Mouse (Mus musculus) liver, embryonic 16.5 days (tissue): Measurements from ENCODE around the gene Ugt1a1. TPM values are rescaled to one million over a fixed set of nuclear protein-coding genes. Genes with fewer than 3 reads are reported as not detected.
A peak's percentile ranks its signal among the peaks of the same experiment; 100 is the strongest.

Source experiments
- ATAC-seq: fragments of 200-750 bp; cut with Nextera tagmentation; 2 replicates; pipeline ENCODE4 v1.8.0; 2017; ENCODE audit warnings: low read depth, mild to moderate bottlenecking, moderate number of reproducible peaks, moderate library complexity
- H3K27ac ChIP-seq: fragments of 300-500 bp; sonication (generic); 2 replicates; pipeline ENCODE4 v1.5.1; 2014; ENCODE audit warnings: mild to moderate bottlenecking, low read length
- H3K27me3 ChIP-seq: fragments of 300-500 bp; sonication (generic); 2 replicates; pipeline ENCODE4 v1.6.1; 2014; ENCODE audit warnings: low read depth, low read length, mixed read lengths; ENCODE audit not compliant: control insufficient read depth, insufficient read depth
- H3K36me3 ChIP-seq: fragments of 300-500 bp; sonication (generic); 2 replicates; pipeline ENCODE4 v1.6.1; 2014; ENCODE audit warnings: mild to moderate bottlenecking; ENCODE audit not compliant: control insufficient read depth, insufficient read depth
- H3K4me1 ChIP-seq: fragments of 300-500 bp; sonication (generic); 2 replicates; pipeline ENCODE4 v1.6.1; 2014; ENCODE audit warnings: low read depth, low read length, mixed read lengths; ENCODE audit not compliant: control insufficient read depth
- H3K4me2 ChIP-seq: fragments of 300-500 bp; sonication (generic); 2 replicates; pipeline ENCODE4 v1.6.1; 2014; ENCODE audit warnings: low read depth, low read length, mixed read lengths
- H3K4me3 ChIP-seq: fragments of 300-500 bp; sonication (generic); 2 replicates; pipeline ENCODE4 v1.5.1; 2014; ENCODE audit warnings: low read depth, mild to moderate bottlenecking, low read length
- H3K9ac ChIP-seq: fragments of 300-500 bp; sonication (generic); 2 replicates; pipeline ENCODE4 v1.6.1; 2014; ENCODE audit warnings: low read depth, low read length
- H3K9me3 ChIP-seq: fragments of 300-500 bp; sonication (generic); replicated peaks from 2 replicates; pipeline ENCODE4 v1.6.1; 2016; ENCODE audit warnings: low read length; ENCODE audit not compliant: control insufficient read depth
- WGBS: fragments of 180-500 bp; shearing (Covaris S2); extraction: QIAGEN DNeasy Blood & Tissue Kit; methylation state at CpG from one replicate; pipeline ENCODE4 v1.1.7; 2014; ENCODE audit not compliant: insufficient replicate concordance; 5-methylcytosine and 5-hydroxymethylcytosine counted together
- polyA plus RNA-seq: library from polyadenylated mRNA; unstranded; fragments of >200 nt; fragmentation: Nextera tagmentation; extraction: Ambion mirVana; gene quantifications from 2 replicates; pipeline ENCODE4 v1.2.1, GENCODE M21; 2015

Gene Ugt1a1
- polyA plus RNA-seq, 1 experiment from 2014 or later: 0.21 TPM

DNA sequence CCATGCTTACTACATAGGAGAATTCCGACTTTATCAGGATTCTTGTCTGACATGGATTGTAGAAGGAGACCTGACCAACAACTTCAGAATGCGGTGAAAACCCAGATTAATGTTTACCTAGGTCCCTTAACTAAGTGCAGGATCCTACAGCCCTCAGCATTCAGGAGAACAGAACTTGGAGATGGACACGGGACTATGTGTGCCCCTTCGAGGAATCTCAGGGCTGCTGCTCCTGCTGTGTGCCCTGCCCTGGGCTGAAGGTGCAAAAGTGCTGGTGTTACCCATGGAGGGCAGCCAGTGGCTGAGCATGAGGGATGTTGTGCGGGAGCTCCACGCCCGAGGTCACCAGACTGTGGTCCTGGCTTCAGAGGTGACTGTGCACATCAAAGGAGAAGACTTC, 11.3 kb upstream of the Ugt1a1 start, which contains the start of gene Ugt1a2:
Ugt1a2 (plus strand) TSS at position 146 of the 400 bp plus-strand sequence.
- no peak for ATAC-seq
- H3K27me3 ChIP-seq: no peaks in the 10 kb centered on the region
- H3K9me3 ChIP-seq: no peaks in the 10 kb centered on the region
- H3K4me3 ChIP-seq: no peak within 1 kb of the TSS
- H3K36me3 ChIP-seq: no peaks in the 10 kb centered on the region
- no peak within 1 kb of the TSS for H3K4me2 ChIP-seq
- WGBS: 60% methylated on average over 7 of the region's 7 CpGs
- no peak within 1 kb of the TSS for H3K27ac ChIP-seq
- H3K9ac ChIP-seq: no peak within 1 kb of the TSS
- H3K4me1 ChIP-seq: no peaks in the 10 kb centered on the region; the same call in 1 of the 2 replicates

DNA sequence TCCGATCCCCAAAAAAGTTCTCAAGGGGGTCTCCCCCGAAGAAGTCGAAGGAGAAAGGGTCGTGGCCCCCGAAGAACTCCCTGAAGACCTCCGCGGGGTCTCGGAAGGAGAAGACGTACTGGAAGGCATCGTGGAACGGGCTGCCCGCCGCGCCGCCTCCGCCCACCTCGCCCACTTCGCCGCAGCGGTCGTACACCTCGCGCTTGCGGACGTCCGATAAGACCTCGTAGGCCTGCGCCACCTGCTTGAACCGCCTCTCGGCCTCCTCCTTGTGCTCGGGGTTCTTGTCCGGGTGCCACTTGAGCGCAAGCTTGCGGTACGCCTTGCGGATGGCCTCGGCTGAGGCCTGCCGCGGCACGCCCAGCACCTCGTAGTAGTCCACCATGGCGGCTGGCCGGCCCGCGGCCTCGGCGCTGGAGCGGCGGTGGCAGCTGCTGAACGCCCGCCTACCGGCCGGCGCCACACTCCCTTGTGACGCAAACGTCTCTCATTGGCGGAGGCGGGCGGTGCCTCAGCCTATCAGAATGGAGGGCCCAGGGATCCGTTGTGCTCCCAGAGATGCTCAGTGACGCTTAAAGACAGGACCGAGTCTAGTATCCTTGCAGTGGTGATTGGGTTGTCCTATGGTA, 6.4 kb upstream of the Ugt1a1 start, which contains the start of gene Dnajb3:
Dnajb3 (minus strand) TSS at position 489 of the 629 bp plus-strand sequence.
- H3K4me2 ChIP-seq: peak within 1 kb of the TSS; percentile 63
- no peaks in the 10 kb centered on the region for H3K36me3 ChIP-seq
- peak within 1 kb of the TSS; percentile 67 for H3K4me3 ChIP-seq
- H3K27ac ChIP-seq: peak within 1 kb of the TSS; percentile 95
- peak within 1 kb of the TSS; percentile 77 for H3K9ac ChIP-seq
- ATAC-seq: peak; percentile 86
- peaks cover 18% of the 10 kb centered on the region for H3K4me1 ChIP-seq
- H3K9me3 ChIP-seq: no peaks in the 10 kb centered on the region
- H3K27me3 ChIP-seq: no peaks in the 10 kb centered on the region
- 5% methylated on average over 62 of the region's 62 CpGs for WGBS

DNA sequence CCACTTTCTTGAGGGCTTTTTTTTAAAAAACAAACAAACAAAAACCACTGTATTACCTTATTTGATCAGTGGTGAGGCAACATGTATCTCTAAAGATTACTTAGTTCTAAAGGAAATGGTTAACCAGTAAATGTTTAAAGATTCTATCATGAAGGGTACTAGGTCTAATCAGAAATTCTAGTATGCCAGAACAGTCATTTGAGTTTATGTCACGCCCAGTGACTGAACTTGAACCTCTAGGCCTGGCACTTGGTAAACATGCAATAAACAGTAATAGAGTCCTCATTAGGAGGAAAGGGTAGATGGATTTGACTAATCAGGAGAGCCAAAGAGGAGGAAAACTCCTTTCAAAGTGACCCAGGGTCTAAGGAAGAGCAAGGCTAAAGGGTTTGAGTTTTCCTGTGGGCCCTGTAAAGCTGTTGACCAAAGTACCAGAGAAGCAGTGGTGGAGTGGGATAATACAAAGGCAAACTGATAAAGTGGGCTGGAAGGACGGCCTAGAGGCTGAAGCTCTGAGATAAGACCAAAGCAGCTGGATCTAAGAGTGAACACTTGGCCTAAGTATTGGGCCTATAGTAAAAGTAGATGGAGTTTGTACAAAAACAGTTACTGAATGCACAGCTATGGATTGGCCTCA, 4.8 kb upstream of the Ugt1a1 start:
- WGBS: 30% methylated on average over 2 of the region's 2 CpGs
- H3K9ac ChIP-seq: no peak overlapping the region
- H3K27me3 ChIP-seq: no peaks in the 10 kb centered on the region
- peak; percentile 83 for ATAC-seq
- no peaks in the 10 kb centered on the region; the same call in 1 of the 2 replicates for H3K9me3 ChIP-seq
- no peak overlapping the region for H3K4me3 ChIP-seq
- no peaks in the 10 kb centered on the region for H3K36me3 ChIP-seq
- H3K4me1 ChIP-seq: peaks cover 18% of the 10 kb centered on the region
- peak overlapping the region; percentile 49 for H3K4me2 ChIP-seq
- peak overlapping the region; percentile 95 for H3K27ac ChIP-seq

DNA sequence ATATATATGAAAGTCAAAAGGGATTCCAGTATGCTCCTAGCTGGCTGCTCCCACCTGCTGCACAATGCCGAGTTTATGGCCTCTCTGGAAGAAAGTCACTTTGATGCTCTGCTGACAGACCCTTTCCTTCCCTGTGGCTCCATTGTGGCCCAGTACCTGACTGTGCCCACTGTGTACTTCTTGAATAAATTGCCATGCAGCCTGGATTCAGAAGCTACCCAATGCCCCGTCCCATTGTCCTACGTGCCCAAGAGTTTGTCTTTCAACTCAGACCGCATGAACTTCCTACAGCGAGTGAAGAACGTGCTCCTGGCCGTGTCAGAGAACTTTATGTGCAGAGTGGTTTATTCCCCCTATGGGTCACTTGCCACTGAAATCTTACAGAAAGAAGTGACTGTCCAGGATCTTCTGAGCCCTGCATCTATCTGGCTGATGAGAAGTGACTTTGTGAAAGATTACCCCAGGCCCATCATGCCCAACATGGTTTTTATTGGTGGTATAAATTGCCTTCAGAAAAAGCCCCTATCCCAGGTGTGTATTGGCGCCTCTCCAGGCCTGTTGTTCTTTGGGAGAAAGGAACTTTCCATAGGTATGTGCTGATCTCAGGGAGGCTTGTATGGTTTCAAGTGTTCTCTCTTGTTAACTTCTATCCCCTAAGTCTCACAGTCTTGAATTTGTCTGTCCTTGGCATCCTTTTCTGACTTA, 734 bp downstream of the Ugt1a1 start:
- no peak for ATAC-seq
- Histone ChIP-seq H3K27me3 (no peaks in the 10 kb centered on the region), H3K9ac (no peak overlapping the region), H3K27ac (no peak overlapping the region), H3K36me3 (no peaks in the 10 kb centered on the region), H3K9me3 (peaks cover 25% of the 10 kb centered on the region), H3K4me1 (peaks cover 6% of the 10 kb centered on the region), H3K4me2 (no peak overlapping the region), H3K4me3 (no peak overlapping the region)
- 47% methylated on average over 8 of the region's 8 CpGs for WGBS

DNA sequence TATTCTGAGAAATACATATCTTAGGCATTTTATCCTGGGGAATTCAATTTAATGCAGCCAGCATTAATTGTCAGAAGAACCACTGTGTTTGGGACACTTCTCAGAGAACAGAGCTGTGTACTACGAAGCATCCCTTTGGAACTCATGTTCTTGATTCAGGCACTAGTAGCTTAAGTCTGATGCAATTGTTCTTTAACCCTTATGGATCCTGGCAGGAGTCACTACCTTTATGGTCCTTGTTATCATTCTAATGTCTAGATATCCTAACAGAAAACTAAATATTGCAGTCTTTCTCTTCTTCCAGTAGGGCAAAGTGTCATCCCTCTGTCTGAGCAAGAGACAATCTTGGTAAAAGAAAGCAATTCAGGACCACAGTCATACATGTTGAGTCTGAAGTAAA, 1.3 kb downstream of the Ugt1a1 start:
- no peak overlapping the region for H3K4me3 ChIP-seq
- no peak overlapping the region for H3K4me2 ChIP-seq
- H3K27ac ChIP-seq: no peak overlapping the region
- no peak for ATAC-seq
- H3K9me3 ChIP-seq: peaks cover 26% of the 10 kb centered on the region
- no peaks in the 10 kb centered on the region; the same call in 1 of the 2 replicates for H3K4me1 ChIP-seq
- H3K36me3 ChIP-seq: no peaks in the 10 kb centered on the region
- no peaks in the 10 kb centered on the region for H3K27me3 ChIP-seq
- H3K9ac ChIP-seq: no peak overlapping the region
- WGBS: 48% methylated on average over 1 of the region's 1 CpGs

DNA sequence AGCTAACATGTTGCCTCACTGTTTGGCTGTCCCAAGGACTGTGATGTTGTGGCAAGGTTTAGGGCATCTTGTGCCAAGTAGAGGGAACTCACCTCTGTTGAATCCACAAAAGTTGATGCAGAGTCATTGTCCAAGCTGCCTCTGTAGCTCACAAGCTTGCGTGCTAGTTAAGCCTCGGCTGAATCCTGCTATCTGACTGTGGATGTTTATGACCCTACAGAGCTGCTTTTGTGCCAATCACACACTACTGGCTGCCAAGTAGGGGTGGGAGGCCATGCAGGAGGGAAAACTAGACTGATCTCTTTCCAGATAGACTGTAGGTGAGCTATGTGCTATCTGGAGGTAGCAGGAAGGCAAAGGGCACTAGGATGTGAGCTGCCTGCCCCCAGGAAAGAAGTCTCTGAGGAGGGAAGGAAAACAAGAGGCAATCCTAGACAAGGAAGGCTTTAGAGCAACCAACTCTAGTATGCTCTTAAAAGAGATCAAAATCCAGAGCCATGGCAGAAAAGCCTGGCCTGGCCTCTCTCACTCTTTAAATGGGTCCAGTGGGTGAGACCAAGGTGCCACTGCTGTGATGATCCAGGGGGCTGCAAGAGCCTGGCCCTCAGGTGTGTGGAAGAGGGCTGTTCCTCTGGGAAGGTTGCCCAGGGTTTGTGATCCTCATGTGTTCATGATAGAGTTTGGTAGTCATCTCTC, 2.2 kb downstream of the Ugt1a1 start:
- 55% methylated on average over 2 of the region's 2 CpGs for WGBS
- Histone ChIP-seq H3K27me3 (no peaks in the 10 kb centered on the region), H3K4me2 (no peak overlapping the region), H3K4me1 (no peaks in the 10 kb centered on the region), H3K9me3 (peaks cover 26% of the 10 kb centered on the region), H3K36me3 (no peaks in the 10 kb centered on the region), H3K9ac (no peak overlapping the region), H3K27ac (no peak overlapping the region), H3K4me3 (no peak overlapping the region)
- ATAC-seq: 0 out of 2 replicates have a peak, but pooled peaks have one; percentile 5

DNA sequence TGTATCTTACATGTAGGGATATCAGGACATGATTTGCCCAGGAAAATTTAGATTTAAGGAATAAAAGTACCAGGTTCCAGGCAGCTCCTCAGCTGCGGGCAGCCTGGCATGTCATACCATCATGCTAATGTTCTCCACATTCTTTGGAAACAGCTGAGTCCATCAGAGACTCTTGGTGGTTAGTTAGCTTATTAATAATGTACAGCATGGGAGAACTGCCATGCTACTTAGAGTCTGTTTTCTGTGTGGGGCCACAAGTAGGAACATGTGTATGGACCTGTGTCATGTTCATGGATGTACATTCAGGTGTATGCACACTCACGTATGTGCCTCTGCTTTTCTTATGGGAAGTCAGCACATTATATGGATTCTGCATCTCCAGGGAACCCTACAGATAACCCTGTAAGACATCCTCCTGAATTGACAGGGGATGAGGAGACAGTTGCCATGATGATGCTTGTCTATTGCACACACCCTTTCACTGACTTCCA, 2.7 kb downstream of the Ugt1a1 start:
- no peak overlapping the region for H3K9ac ChIP-seq
- H3K9me3 ChIP-seq: peaks cover 26% of the 10 kb centered on the region
- no peaks in the 10 kb centered on the region for H3K4me1 ChIP-seq
- 53% methylated on average over 2 of the region's 2 CpGs for WGBS
- H3K4me2 ChIP-seq: no peak overlapping the region
- H3K36me3 ChIP-seq: no peaks in the 10 kb centered on the region
- H3K27ac ChIP-seq: no peak overlapping the region
- no peak overlapping the region for H3K4me3 ChIP-seq
- no peaks in the 10 kb centered on the region for H3K27me3 ChIP-seq
- ATAC-seq: no peak

DNA sequence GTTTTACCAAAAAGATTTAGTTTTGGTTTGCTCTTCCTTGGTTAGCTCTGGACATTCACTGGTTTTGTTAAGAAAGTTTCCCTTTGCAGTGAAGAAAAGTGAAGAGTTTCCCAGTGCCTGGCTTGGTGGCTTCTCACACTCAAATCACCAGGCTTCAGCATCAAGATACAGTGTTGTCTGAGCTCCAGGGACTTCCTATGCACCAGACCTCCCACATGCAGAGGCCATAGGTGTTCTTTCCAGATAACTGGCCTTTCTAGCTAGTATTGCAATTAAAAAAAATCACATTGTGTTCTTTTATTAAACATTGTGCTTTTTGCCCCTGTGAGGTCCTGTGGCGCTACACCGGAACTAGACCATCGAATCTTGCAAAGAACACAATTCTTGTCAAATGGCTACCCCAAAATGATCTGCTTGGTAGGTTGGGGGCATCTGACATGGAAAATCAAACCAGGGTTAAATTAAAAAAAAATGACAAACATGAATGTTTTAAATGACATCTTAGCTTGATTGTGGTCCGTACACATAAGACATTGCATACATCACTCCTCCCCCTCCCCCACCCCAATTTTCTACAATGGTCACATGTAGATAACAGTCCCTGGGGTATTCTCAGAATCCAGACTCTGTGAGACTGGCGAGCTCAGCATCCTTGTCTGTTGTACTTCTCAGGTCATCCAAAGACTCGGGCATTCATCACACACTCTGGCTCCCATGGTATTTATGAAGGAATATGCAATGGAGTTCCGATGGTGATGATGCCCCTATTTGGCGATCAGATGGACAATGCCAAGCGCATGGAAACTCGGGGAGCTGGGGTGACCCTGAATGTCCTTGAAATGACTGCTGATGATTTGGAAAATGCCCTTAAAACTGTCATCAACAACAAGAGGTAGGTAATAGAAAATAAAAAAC, 4.0 kb downstream of the Ugt1a1 start:
- Histone ChIP-seq H3K27ac (no peak overlapping the region), H3K27me3 (no peaks in the 10 kb centered on the region), H3K4me3 (no peak overlapping the region), H3K9ac (no peak overlapping the region), H3K4me2 (no peak overlapping the region), H3K36me3 (no peaks in the 10 kb centered on the region), H3K4me1 (no peaks in the 10 kb centered on the region), H3K9me3 (peaks cover 26% of the 10 kb centered on the region)
- ATAC-seq: no peak
- WGBS: 53% methylated on average over 10 of the region's 10 CpGs
